Comparison of ENCODE assay signal across 7 mouse cellular contexts in genomic region chr3:60469170-60469805, GRCm38 (mm10). TPM values are rescaled to one million over a fixed set of nuclear protein-coding genes. Genes with fewer than 3 reads are reported as not detected.
DNase-seq lines count a peak whose midpoint lies in the region; ATAC-seq lines count a peak whose summit lies in the region.
"Not testable (repeated sequence)": the region's sequence is repeated elsewhere in the genome, so short reads cannot be mapped to it uniquely, and the experiment has no call there.

No protein-coding gene starts in this region.

- peak; percentile 90 for DNase-seq in heart, adult 11 months
- DNase-seq in heart, postnatal 10 days: peak; percentile 12 to 25
- DNase-seq in kidney, postnatal 10 days: peak; percentile 11
- DNase-seq in liver, embryonic 13.5 days: not testable (repeated sequence)
- DNase-seq in lung, postnatal 10 days: peak; percentile 10

- peak overlapping the region; percentile 55 for H3K27ac ChIP-seq in liver, embryonic 13.5 days

- ATAC-seq in activated CD4-positive, CD25-positive, alpha-beta regulatory T cell, adult 4 months: peak; percentile 57
- not testable (repeated sequence) for ATAC-seq in liver, embryonic 13.5 days (ENCODE audit: low read depth)
- ATAC-seq in neutrophil, adult 5-6 weeks (ENCODE audit: extremely low read depth, insufficient number of reproducible peaks, low FRiP score, poor library complexity, severe bottlenecking): peak; percentile 82

- whole genome bisulfite sequencing in liver, embryonic 13.5 days (ENCODE audit: insufficient replicate concordance): 24% methylated on average over 2 of the region's 3 CpGs

- not testable (repeated sequence) for H3K9ac ChIP-seq in liver, embryonic 13.5 days

- peaks cover 29% of the 10 kb centered on the region for H3K4me1 ChIP-seq in liver, embryonic 13.5 days (replicated peaks)

- H3K9me3 ChIP-seq in liver, embryonic 13.5 days (replicated peaks): not testable (repeated sequence)

- not testable (repeated sequence) for H3K27me3 ChIP-seq in liver, embryonic 13.5 days

- intact Hi-C loops in heart, postnatal 10 days (cut with DNase I): loop anchor here (5.0 kb wide), 1 partner anchor 128 kb away; no protein-coding TSS in a partner anchor

- not testable (repeated sequence) for H3K36me3 ChIP-seq in liver, embryonic 13.5 days

- not testable (repeated sequence) for H3K4me2 ChIP-seq in liver, embryonic 13.5 days

- H3K4me3 ChIP-seq in liver, embryonic 13.5 days (replicated peaks): not testable (repeated sequence)

RNA-seq across cellular contexts. Expression of gene Mbnl1, which starts 3.3 kb away (rescaled TPM):
- 100 to 1,000 TPM; 667 to 875 TPM for polyA plus RNA-seq in activated CD4-positive, CD25-positive, alpha-beta regulatory T cell, adult 4 months (2017; shearing (Covaris generic))
- 100 to 1,000 TPM; 185 to 187 TPM for total RNA-seq in heart, postnatal 10 days (2021)
- 123 and 153 TPM in 2 replicates for polyA plus RNA-seq in liver, embryonic 13.5 days (2015; fragmentation: Nextera tagmentation; extraction: Ambion mirVana)
- 586 and 615 TPM in 2 replicates for total RNA-seq in neutrophil, adult 5-6 weeks (2017)
